Mouse (Mus musculus): ENCODE data around the gene Myb. TPM values are rescaled to one million over a fixed set of nuclear protein-coding genes. Genes with fewer than 3 reads are reported as not detected.

Myb gene
- polyA plus RNA-seq, 1 experiment = 85.5 TPM

GRCm38 (mm10) chr10:21144627-21145504 is 15.9 kb downstream of the Myb start:
- WGBS = 45% methylated on average over 27 of the region's 27 CpGs
- Histone ChIP-seq H3K27ac (ENCODE audit: control insufficient read depth, insufficient read depth, low read depth, low read length, poor library complexity) (peak overlapping the region; percentile 55), H3K4me1 (ENCODE audit: control insufficient read depth, insufficient read depth, low read length) (peaks cover 5% of the 10 kb centered on the region), H3K4me3 (replicated peaks; ENCODE audit: control insufficient read depth, low read depth, low read length) (peak overlapping the region; percentile 70)
- TF ChIP-seq POLR2A (IDR thresholded peaks at IDR 0.05; ENCODE audit: borderline replicate concordance, control insufficient read depth, low read depth, low read length) (0 out of 2 replicates have a peak, but pooled peaks have one; percentile 17), CTCF (IDR thresholded peaks at IDR 0.05; ENCODE audit: control insufficient read depth, insufficient read depth, low read length) (no peak)

- H3K27ac ChIP-seq (ENCODE audit: control insufficient read depth, insufficient read depth, low read depth, low read length, poor library complexity) = no peak overlapping the region
- 36% methylated on average over 8 of the region's 8 CpGs for WGBS
Observed at GRCm38 (mm10) chr10:21135297-21135696, 25.5 kb downstream of the Myb start.

GRCm38 (mm10) chr10:21130901-21131493 is 29.8 kb downstream of the Myb start:
- no peak for TF ChIP-seq CTCF (IDR thresholded peaks at IDR 0.05; ENCODE audit: control insufficient read depth, insufficient read depth, low read length)
- no peak for TF ChIP-seq POLR2A (IDR thresholded peaks at IDR 0.05; ENCODE audit: borderline replicate concordance, control insufficient read depth, low read depth, low read length)
- WGBS = 25% methylated on average over 9 of the region's 9 CpGs
- Histone ChIP-seq H3K4me1 (ENCODE audit: control insufficient read depth, insufficient read depth, low read length) (peaks cover 2% of the 10 kb centered on the region; the same call in 1 of the 2 replicates), H3K27ac (ENCODE audit: control insufficient read depth, insufficient read depth, low read depth, low read length, poor library complexity) (no peak overlapping the region), H3K4me3 (replicated peaks; ENCODE audit: control insufficient read depth, low read depth, low read length) (no peak overlapping the region)

More at GRCm38 (mm10) chr10:21135297-21135696, 25.5 kb downstream of the Myb start:
- no peak overlapping the region for H3K4me3 ChIP-seq (replicated peaks; ENCODE audit: control insufficient read depth, low read depth, low read length)
- H3K4me1 ChIP-seq (ENCODE audit: control insufficient read depth, insufficient read depth, low read length) = peaks cover 2% of the 10 kb centered on the region
- TF ChIP-seq CTCF (IDR thresholded peaks at IDR 0.05; ENCODE audit: control insufficient read depth, insufficient read depth, low read length) (no peak), POLR2A (IDR thresholded peaks at IDR 0.05; ENCODE audit: borderline replicate concordance, control insufficient read depth, low read depth, low read length) (no peak)

- no peak for TF ChIP-seq POLR2A (IDR thresholded peaks at IDR 0.05; ENCODE audit: borderline replicate concordance, control insufficient read depth, low read depth, low read length)
- no peak for TF ChIP-seq CTCF (IDR thresholded peaks at IDR 0.05; ENCODE audit: control insufficient read depth, insufficient read depth, low read length)
- WGBS = 82% methylated on average over 5 of the region's 5 CpGs
- Histone ChIP-seq H3K27ac (ENCODE audit: control insufficient read depth, insufficient read depth, low read depth, low read length, poor library complexity) (no peak overlapping the region), H3K4me1 (ENCODE audit: control insufficient read depth, insufficient read depth, low read length) (no peaks in the 10 kb centered on the region; the same call in 1 of the 2 replicates), H3K4me3 (replicated peaks; ENCODE audit: control insufficient read depth, low read depth, low read length) (no peak overlapping the region)
Observed at GRCm38 (mm10) chr10:21128086-21128611, 32.6 kb downstream of the Myb start.

- Histone ChIP-seq H3K4me1 (ENCODE audit: control insufficient read depth, insufficient read depth, low read length) (no peaks in the 10 kb centered on the region), H3K27ac (ENCODE audit: control insufficient read depth, insufficient read depth, low read depth, low read length, poor library complexity) (no peak overlapping the region), H3K4me3 (replicated peaks; ENCODE audit: control insufficient read depth, low read depth, low read length) (no peak overlapping the region)
- WGBS = 57% methylated on average over 3 of the region's 3 CpGs
- no peak for TF ChIP-seq POLR2A (IDR thresholded peaks at IDR 0.05; ENCODE audit: borderline replicate concordance, control insufficient read depth, low read depth, low read length)
- no peak for TF ChIP-seq CTCF (IDR thresholded peaks at IDR 0.05; ENCODE audit: control insufficient read depth, insufficient read depth, low read length)
Observed at GRCm38 (mm10) chr10:21118341-21118740, 42.4 kb downstream of the Myb start.

GRCm38 (mm10) chr10:21114459-21114858 is 46.3 kb downstream of the Myb start:
- WGBS = 82% methylated on average over 2 of the region's 2 CpGs
- Histone ChIP-seq H3K27ac (ENCODE audit: control insufficient read depth, insufficient read depth, low read depth, low read length, poor library complexity) (no peak overlapping the region), H3K4me3 (replicated peaks; ENCODE audit: control insufficient read depth, low read depth, low read length) (no peak overlapping the region), H3K4me1 (ENCODE audit: control insufficient read depth, insufficient read depth, low read length) (no peaks in the 10 kb centered on the region)
- TF ChIP-seq POLR2A (IDR thresholded peaks at IDR 0.05; ENCODE audit: borderline replicate concordance, control insufficient read depth, low read depth, low read length) (no peak), CTCF (IDR thresholded peaks at IDR 0.05; ENCODE audit: control insufficient read depth, insufficient read depth, low read length) (no peak)

- H3K4me1 ChIP-seq (ENCODE audit: control insufficient read depth, insufficient read depth, low read length) = no peaks in the 10 kb centered on the region
- H3K4me3 ChIP-seq (replicated peaks; ENCODE audit: control insufficient read depth, low read depth, low read length) = no peak overlapping the region
- TF ChIP-seq POLR2A (IDR thresholded peaks at IDR 0.05; ENCODE audit: borderline replicate concordance, control insufficient read depth, low read depth, low read length) = no peak
- TF ChIP-seq CTCF (IDR thresholded peaks at IDR 0.05; ENCODE audit: control insufficient read depth, insufficient read depth, low read length) = no peak
- H3K27ac ChIP-seq (ENCODE audit: control insufficient read depth, insufficient read depth, low read depth, low read length, poor library complexity) = no peak overlapping the region
- 62% methylated on average over 2 of the region's 2 CpGs for WGBS
Observed at GRCm38 (mm10) chr10:21112689-21113088, 48.1 kb downstream of the Myb start.

Data from bone marrow, adult 2 months (tissue).